ENCODE assay signal across 14 mouse cellular contexts in the genomic region with DNA sequence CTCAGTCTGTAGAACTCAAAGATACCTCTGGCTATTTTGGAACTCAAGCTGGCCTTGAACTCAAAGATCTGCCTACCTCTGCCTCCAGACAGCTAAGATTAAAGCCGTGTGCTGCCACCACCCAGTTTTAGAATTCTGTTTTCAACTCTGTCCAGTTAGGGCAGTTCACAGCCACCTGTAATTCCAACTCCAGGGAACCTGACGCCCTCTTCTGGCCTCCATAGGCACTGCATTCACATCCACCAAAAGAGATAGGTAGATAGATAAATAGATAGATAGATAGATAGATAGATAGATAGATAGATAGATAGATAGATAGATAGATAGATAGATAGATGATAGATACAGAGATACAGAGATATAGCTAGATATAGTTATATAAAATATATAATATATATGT. TPM values are rescaled to one million over a fixed set of nuclear protein-coding genes. Genes with fewer than 3 reads are reported as not detected.
A peak's percentile ranks its signal among the peaks of the same experiment; 100 is the strongest.
DNase-seq lines count a peak whose midpoint lies in the region; TF ChIP-seq lines count a peak whose summit lies in the region.
"Had no signal": no experiment of that assay in that cellular context is flagged by ENCODE, and none has a peak within 500 bp of the region (broad histone marks: within the 10 kb centered on the region; RNA-seq: fewer than 3 reads in every experiment).

No protein-coding gene starts in this region.

- TF ChIP-seq CTCF in cerebellum, adult 2 months (IDR thresholded peaks at IDR 0.05; ENCODE audit: borderline replicate concordance, insufficient read depth, low read depth, low read length), result peak; percentile 22; the same call in 1 of the 2 replicates

- no peaks in the 10 kb centered on the region for H3K4me1 ChIP-seq in cerebellum, adult 2 months (ENCODE audit: control insufficient read depth, insufficient read depth, low read length)
- H3K4me1 ChIP-seq: limb, embryonic 15.5 days; midbrain, embryonic 12.5 days had no signal

- H3K27me3 ChIP-seq in cerebellum, adult 2 months (ENCODE audit: control insufficient read depth, insufficient read depth, low read length), result no peaks in the 10 kb centered on the region; the same call in 1 of the 2 replicates

- no peak for DNase-seq in cerebellum, adult 2 months
- no peak for DNase-seq in cerebellum, adult 11 months
- DNase-seq in kidney, postnatal 10 days, result peak; percentile 30
- DNase-seq in kidney, adult 18-20 months, result no peak
- peak; percentile 48 for DNase-seq in retina, embryonic 14.5 days (ENCODE audit: low spot score)
- no peak for DNase-seq in retina, postnatal 1 day
- DNase-seq in spleen, postnatal 10 days (ENCODE audit: low spot score in 2 of 2), result no peak
- no peak for DNase-seq in adipocyte (ENCODE audit: low spot score)
- DNase-seq: heart, postnatal 4 days had no signal

- TF ChIP-seq POLR2A in cerebellum, adult 2 months (IDR thresholded peaks at IDR 0.05; ENCODE audit: borderline replicate concordance, insufficient read depth, low read length), result no peak

- no peak overlapping the region for H3K4me3 ChIP-seq in cerebellum, adult 2 months (replicated peaks; ENCODE audit: insufficient read depth, low read depth, low read length)
- H3K4me3 ChIP-seq: limb, embryonic 15.5 days; midbrain, embryonic 12.5 days had no signal

- WGBS in cerebellum, adult 2 months, result 16% methylated on average over 2 of the region's 2 CpGs

- H3K27ac ChIP-seq in cerebellum, adult 2 months (ENCODE audit: insufficient read depth, low read length), result no peak overlapping the region
- H3K27ac ChIP-seq: limb, embryonic 15.5 days; midbrain, embryonic 12.5 days had no signal

RNA-seq across cellular contexts. Expression of a gene that starts 15.8 kb away (rescaled TPM):
- polyA plus RNA-seq in cerebellum, adult 2 months (2012; rRNA removed), result 0.25 and 0.28 TPM in 2 replicates
- polyA plus RNA-seq: stomach, embryonic 14.5 days had no signal

RNA-seq across cellular contexts. Expression of a gene that starts 36.4 kb away (rescaled TPM):
- polyA plus RNA-seq in cerebellum, adult 2 months (2012; rRNA removed), result not detected in 2 replicates
- polyA plus RNA-seq: forebrain, embryonic 14.5 days; gonadal fat pad, adult 2 months; limb, embryonic 15.5 days; midbrain, embryonic 12.5 days; stomach, embryonic 14.5 days had no signal

RNA-seq across cellular contexts. Expression of a gene that starts 46.9 kb away (rescaled TPM):
- 37.7 and 37.8 TPM in 2 replicates for polyA plus RNA-seq in cerebellum, adult 2 months (2012; rRNA removed)

Comparison
In these comparisons a context has a peak if more than half of its experiments do, and no peak if none do; other contexts are left out.
1. DNase-seq: peak in kidney, postnatal 10 days (single experiment) and retina, embryonic 14.5 days (single experiment); none in cerebellum, adult 2 months (0 of 2), cerebellum, adult 11 months (single experiment), kidney, adult 18-20 months (single experiment), retina, postnatal 1 day (single experiment), spleen, postnatal 10 days (0 of 2) and adipocyte (single experiment).